Mouse (Mus musculus) left cerebral cortex, adult 2 months (tissue): Measurements from ENCODE around the gene Sorbs1. TPM values are rescaled to one million over a fixed set of nuclear protein-coding genes. Genes with fewer than 3 reads are reported as not detected.

Source experiments
- DNase-seq, 2 experiments: peaks; one replicate each; pipeline ENCODE4 v3.0.0; 2021 to 2022; ENCODE audit warnings: low spot score in 2 of 2, mixed read lengths in 1 of 2; ENCODE audit errors: extremely low spot score in 1 of 2
- H3K27ac ChIP-seq: fragments of 200-600 bp; 2 replicates; pipeline ENCODE4 v1.8.1; 2022
- H3K4me3 ChIP-seq: fragments of 200-600 bp; 2 replicates; pipeline ENCODE4 v1.8.1; 2022
- CTCF ChIP-seq: fragments of 200-600 bp; IDR thresholded peaks from 2 replicates; pipeline ENCODE4 v1.8.1; 2022; ENCODE audit warnings: antibody characterized with exemption, mild to moderate bottlenecking, moderate library complexity
- intact Hi-C: fragments of 180-260 bp; cut with DNase I; formaldehyde crosslinking; loops from one replicate; pipeline ENCODE4 v1.15.1; 2025
- total RNA-seq, 2 experiments: library from RNA; stranded (reverse); gene quantifications; 2 replicates each; pipeline ENCODE4 v1.2.3; 2021

The Sorbs1 gene
- total RNA-seq, 2 experiments from 2014 or later = 160 to 161 TPM

- Histone ChIP-seq H3K4me3 (no peak overlapping the region), H3K27ac (peak overlapping the region; percentile 53; the same call in 1 of the 2 replicates)
- no peak for TF ChIP-seq CTCF
- no peak for DNase-seq
- intact Hi-C loops = loop anchor here (2.0 kb wide), 1 partner anchor 43 kb away; the partner anchor contains the start of gene Sorbs1
These were observed 43.8 kb downstream of the Sorbs1 start for GRCm38 (mm10) chr19:40469792-40470191.

DNA sequence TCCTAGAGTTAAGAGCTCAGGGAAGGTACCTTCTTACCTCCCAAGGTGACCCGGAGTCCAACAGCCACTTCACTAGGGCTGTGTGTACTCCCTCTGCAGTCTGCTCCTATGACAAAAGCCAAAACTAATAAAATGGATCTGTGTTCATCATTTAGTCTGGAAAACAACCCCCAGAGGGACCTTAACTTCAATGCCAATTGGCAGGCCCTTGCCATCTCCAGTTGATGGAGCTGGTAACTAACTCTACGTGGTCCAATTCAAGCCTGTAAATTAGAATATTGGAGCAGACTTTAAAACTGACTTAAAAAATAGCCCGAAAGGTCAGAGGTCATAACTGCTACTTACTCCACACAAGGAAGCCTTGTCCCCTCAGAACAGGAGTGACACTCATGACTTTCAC, 45.3 kb downstream of the Sorbs1 start:
- no peak for TF ChIP-seq CTCF
- intact Hi-C loops = no loop called here
- Histone ChIP-seq H3K4me3 (no peak overlapping the region), H3K27ac (no peak overlapping the region)
- DNase-seq = no peak

DNA sequence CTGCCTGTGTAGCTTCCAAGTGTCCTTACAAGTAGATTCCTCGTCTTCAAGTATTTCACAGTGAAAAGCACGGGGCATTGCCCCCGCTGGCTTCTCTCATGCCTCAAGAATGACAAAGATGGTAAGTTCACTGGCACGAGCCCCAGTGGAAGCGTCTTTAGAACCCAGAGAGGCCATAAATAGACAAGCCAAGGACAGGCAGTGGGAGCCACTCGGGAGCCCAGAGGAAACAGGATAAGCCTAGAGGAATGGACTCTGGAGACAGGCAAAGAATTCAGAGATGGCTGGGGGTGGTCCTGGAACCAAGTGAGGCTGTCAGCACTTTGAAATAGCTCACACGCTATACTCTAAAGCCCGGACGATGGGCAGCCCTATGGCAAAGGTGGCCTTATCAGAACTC, 45.8 kb downstream of the Sorbs1 start:
- no peak for TF ChIP-seq CTCF
- no peak for DNase-seq
- Histone ChIP-seq H3K4me3 (no peak overlapping the region), H3K27ac (0 out of 2 replicates have a peak overlapping the region, but pooled peaks have one; percentile 19)
- intact Hi-C loops = no loop called here

- no peak overlapping the region; the same call in 1 of the 2 replicates for H3K27ac ChIP-seq
- no peak for DNase-seq
- H3K4me3 ChIP-seq = no peak overlapping the region
- no peak for TF ChIP-seq CTCF
- intact Hi-C loops = no loop called here
These were observed 48.2 kb downstream of the Sorbs1 start for GRCm38 (mm10) chr19:40465339-40465738.

GRCm38 (mm10) chr19:40464408-40464807, 49.2 kb downstream of the Sorbs1 start:
- intact Hi-C loops = no loop called here

DNA sequence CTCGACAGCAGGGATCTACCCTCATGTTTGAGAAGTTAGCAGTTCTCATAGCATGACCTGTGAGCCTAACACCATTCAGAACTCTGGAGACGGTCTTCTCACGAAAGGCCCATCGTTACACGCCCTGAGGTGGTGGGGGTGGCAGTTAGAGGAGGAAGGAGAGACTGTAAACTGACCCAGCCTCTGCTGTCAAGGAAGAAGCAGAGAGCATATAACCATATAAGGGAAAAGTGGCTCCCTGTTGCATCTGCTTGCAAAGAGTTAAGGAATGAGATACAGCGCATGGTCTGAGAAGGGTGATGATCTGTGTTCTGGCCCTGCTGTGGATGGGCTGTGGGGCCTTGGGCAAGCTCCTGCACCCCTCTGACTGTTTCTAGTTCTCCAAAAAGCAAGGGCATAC, 50.7 kb downstream of the Sorbs1 start:
- intact Hi-C loops = no loop called here
- H3K4me3 ChIP-seq = no peak overlapping the region
- no peak for TF ChIP-seq CTCF
- DNase-seq = no peak
- no peak overlapping the region for H3K27ac ChIP-seq

More at GRCm38 (mm10) chr19:40464408-40464807, 49.2 kb downstream of the Sorbs1 start:
- no peak for TF ChIP-seq CTCF
- DNase-seq = no peak
- no peak overlapping the region for H3K4me3 ChIP-seq
- no peak overlapping the region for H3K27ac ChIP-seq

DNA sequence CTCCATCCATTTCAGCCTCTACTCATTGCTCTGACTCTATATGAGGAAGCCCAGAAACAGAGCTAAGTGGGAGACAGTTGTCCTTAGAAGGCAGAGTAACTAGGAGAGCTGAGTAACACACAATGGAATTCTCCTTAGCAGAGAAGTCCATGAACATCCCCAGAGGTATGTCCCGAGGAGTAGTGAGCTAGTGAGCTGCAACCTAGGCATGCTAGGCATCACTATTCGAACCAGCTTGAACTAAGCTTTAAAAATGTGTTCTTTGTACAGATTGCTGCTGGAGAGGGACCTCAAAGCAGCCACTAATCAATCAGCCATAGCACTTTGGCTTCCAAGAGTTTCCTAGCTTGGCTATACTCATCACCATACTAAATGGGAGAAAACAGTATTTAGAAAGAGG, 51.1 kb downstream of the Sorbs1 start:
- Histone ChIP-seq H3K4me3 (no peak overlapping the region), H3K27ac (no peak overlapping the region)
- TF ChIP-seq CTCF = no peak
- DNase-seq = no peak
- intact Hi-C loops = no loop called here

DNA sequence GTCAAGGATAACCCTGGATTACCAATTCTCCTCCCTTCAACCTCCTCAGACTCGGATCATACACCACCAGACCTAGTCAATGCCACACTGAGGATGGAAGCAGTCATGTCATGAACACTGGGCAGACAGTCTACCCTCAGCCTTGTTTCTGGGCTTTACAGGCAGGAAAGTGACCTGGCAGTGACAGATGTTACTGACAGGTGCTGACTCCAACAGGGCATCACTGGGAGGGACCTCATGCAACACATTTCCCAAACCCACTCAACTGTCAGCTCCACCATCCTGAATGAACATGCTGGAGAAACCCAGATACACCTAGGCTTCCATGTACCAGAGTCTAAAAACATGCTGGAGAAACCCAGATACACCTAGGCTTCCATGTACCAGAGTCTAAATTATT, 51.9 kb downstream of the Sorbs1 start:
- intact Hi-C loops = no loop called here
- TF ChIP-seq CTCF = no peak
- H3K4me3 ChIP-seq = no peak overlapping the region
- no peak overlapping the region for H3K27ac ChIP-seq
- DNase-seq = no peak

DNA sequence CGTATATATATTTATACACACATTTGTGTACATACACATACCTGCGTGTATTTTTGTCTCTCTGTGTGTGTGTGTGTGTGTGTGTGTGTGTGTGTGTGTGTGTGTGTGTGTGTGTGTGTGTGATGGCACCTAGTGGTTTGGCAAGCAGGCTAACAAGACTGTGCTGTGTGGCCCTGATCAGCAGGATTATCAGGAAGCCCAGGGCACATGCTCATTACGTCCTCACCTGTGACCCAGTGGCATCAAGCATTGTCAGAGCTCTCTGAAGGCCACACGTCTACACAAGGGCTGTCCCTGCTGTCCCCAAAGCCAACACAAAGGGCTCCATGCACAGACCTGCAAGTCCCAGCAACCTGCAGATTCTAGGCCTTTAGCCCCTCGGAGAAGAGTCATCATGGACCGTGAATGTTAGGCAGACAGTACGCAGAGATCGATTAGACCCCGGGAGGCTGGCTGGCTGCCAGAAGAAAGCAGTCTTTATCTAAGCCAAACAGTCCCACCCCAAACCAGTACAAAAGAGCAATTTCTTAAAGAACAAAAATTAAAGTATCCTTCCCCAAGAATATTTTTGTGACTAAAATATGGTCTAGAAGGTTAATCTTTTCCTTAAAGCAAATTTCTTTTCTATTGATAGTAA, 52.6 kb downstream of the Sorbs1 start:
- no peak overlapping the region for H3K4me3 ChIP-seq
- no peak overlapping the region for H3K27ac ChIP-seq
- TF ChIP-seq CTCF = no peak
- DNase-seq = no peak
- intact Hi-C loops = no loop called here

GRCm38 (mm10) chr19:40459338-40459737, 54.2 kb downstream of the Sorbs1 start:
- no peak for TF ChIP-seq CTCF
- H3K4me3 ChIP-seq = no peak overlapping the region
- intact Hi-C loops = loop anchor here (5.0 kb wide), 1 partner anchor 53 kb away; the partner anchor contains the start of gene Sorbs1
- H3K27ac ChIP-seq = no peak overlapping the region
- DNase-seq = no peak

DNA sequence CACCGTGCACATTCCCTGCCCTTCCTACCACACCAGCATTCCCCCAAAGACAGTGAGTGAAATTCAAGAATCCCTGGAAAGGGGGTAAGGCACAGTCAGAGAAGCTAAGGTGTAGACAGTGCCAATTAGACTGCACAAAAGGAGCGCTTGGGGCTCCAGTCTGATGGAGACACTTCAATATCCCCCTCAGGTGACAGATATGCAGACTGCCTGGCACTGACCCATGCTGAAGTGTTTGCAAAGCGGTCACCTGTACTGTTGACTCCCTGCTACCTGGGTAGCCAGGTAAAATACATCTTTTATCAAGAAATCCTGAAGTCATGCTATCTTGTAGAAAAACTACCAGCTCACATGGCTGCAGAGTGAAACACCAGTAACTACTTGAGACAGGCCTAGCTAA, 54.8 kb downstream of the Sorbs1 start:
- no peak overlapping the region for H3K27ac ChIP-seq
- DNase-seq = no peak
- intact Hi-C loops = loop anchor here (5.0 kb wide), 1 partner anchor 53 kb away; the partner anchor contains the start of gene Sorbs1
- H3K4me3 ChIP-seq = no peak overlapping the region
- no peak for TF ChIP-seq CTCF

- intact Hi-C loops = loop anchor here (5.0 kb wide), 1 partner anchor 57 kb away; the partner anchor contains the start of gene Sorbs1
These were observed 58.3 kb downstream of the Sorbs1 start for GRCm38 (mm10) chr19:40455248-40455647.

DNA sequence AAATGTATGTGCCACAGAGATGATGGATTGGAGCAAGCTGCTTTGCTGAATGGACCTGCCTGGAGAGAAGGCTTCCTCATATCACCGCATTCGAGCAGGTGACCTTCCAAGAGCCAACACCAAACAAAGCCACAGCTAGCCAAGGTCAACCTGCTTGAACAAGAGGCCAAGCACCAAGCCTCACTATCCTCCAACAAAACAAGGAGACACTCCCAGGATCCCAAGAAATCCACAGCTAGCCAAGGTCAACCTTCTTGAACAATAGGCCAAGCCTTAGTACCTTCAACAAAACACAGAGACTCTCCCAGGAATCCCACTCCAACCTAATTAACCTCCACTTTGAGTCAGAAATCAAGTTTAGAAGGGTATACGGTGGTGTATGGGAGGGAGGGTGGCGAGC, 59.5 kb downstream of the Sorbs1 start:
- H3K27ac ChIP-seq = no peak overlapping the region
- intact Hi-C loops = no loop called here
- DNase-seq = no peak
- H3K4me3 ChIP-seq = no peak overlapping the region
- TF ChIP-seq CTCF = no peak

More at GRCm38 (mm10) chr19:40455248-40455647, 58.3 kb downstream of the Sorbs1 start:
- no peak for TF ChIP-seq CTCF
- no peak for DNase-seq
- Histone ChIP-seq H3K4me3 (no peak overlapping the region), H3K27ac (no peak overlapping the region)
